Mouse (Mus musculus) hindlimb bud, embryonic 11.5 days (tissue): ENCODE measurements around the gene Pm20d2.

Experiments used
- DNase-seq: peaks from one replicate; pipeline ENCODE4 v3.0.0-alpha.2; 2012; ENCODE audit warnings: low read depth, low spot score; ENCODE audit errors: extremely low spot score

Gene Pm20d2

DNA sequence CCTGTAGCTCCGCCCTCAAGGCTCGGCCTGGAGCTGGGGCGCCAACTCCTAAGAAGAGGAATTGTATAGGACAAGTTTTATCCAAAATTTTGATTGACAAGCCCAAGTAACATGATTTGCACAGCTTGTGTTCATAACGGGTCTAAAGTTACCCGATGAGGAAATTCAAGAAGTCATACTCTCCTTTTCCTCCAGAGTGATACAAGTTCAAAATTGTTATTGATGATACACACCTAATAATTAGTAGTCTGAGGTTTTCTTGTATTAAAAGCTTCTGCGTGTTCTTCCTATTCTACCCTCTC is at the start of gene Pm20d2:
TSS of gene Pm20d2 (minus strand) at position 3 of the 302 bp plus-strand sequence.
- no peak for DNase-seq

DNA sequence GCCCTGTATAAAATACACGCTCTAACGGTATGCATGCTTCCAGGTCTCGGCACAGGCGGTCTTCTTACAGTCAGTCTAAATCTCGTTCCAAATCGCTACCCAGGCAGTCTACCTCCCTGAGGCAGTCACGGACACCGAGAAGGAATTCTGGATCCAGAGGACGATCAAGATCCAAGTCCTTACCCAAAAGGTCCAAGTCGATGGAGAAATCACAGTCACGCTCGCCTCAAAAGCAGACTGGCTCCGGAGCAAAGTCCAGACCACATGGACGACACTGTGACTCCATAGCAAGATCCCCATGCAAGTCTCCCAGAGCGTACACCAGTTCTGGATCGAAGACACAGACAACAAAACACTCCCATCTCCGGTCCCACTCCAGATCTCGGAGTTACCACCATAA is 41.3 kb upstream of the Pm20d2 start:
- DNase-seq = no peak

DNA sequence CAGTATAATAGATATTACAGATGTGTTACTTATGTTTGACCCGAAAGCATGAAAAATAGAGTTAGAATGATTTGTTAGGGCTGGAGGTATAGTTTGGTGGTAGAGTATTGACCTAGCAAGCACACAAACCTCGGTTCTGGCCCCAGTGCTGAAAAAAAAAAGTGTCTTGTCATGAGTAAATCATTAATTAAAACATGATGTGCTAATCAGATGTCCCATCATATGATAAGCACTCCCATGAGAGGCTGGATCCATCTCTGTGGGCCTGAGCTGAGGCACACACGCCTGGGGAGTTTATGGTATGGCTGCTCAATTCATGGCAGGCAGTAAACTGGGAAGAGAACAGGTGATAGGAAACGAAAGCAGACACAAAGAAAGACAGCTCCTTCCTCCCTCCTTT is 40.1 kb upstream of the Pm20d2 start:
- DNase-seq = no peak

DNA sequence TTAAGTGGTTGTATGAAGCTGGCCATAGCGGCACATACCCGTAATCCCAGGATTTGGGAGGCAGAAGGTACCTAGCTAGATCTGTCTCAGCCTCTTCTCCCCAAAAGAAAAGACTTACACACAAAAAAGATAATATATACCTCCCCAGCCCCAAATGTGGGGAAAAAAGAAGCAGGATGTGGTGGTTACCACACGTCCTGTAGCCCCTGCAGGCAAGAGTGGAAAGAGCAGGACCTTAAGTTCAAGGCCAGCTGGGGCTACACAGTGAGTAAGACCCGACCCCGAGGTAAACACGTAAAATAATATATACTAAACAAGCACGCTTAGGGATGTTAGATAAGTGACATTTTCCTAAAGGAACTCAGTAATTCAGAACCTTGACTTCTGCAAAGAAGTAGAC is 37.6 kb upstream of the Pm20d2 start:
- DNase-seq = no peak

DNA sequence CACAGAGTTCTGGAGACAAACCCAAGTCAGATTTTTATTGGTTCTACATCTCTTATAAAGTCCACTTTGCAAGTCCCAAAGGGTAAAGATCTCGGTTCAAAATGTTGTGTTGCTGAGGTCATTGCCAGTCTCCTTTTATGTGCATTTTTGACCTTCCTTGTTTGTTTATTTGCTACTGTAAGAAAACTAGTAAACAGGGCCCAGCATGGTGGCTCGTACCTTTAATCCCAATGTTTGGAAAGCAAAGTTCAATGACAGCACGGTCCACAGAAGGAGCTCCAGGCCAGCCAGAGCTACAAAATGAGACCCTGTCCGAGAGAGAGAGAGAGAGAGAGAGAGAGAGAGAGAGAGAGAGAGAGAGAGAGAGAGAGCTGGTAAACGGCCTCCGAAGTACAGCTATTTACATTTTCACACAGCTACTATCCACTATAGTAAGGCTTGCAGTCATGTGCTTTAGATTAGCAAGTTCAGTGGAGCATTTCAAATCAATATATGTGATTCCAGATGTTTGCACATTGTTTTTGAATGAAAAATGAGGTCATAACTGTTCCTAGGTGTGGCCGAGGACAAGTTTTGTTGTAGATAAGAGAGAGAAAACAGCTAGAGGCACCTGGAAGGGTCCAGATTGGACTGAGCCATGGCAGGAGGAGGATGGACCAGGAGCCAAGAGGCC is 34.6 kb upstream of the Pm20d2 start:
- DNase-seq = no peak

DNA sequence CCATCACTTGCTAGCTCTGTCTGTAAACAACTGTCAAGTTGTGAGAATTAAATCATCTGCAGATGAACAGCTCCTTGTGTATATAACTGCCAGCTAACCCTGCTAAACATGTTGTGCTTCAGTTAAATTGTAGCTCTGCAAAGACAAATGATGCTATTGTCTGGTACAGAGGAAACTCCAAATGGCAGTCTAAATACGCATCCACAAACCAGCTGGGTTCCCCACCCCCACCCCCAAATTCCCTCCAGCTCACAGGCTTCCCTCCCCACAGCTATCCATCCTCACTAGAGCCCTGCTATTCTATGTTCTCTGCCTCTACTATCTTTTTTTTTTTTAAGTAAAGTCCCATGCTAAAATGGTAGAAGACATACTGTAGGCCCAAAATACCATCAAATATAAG is 32.3 kb upstream of the Pm20d2 start:
- DNase-seq = no peak

DNA sequence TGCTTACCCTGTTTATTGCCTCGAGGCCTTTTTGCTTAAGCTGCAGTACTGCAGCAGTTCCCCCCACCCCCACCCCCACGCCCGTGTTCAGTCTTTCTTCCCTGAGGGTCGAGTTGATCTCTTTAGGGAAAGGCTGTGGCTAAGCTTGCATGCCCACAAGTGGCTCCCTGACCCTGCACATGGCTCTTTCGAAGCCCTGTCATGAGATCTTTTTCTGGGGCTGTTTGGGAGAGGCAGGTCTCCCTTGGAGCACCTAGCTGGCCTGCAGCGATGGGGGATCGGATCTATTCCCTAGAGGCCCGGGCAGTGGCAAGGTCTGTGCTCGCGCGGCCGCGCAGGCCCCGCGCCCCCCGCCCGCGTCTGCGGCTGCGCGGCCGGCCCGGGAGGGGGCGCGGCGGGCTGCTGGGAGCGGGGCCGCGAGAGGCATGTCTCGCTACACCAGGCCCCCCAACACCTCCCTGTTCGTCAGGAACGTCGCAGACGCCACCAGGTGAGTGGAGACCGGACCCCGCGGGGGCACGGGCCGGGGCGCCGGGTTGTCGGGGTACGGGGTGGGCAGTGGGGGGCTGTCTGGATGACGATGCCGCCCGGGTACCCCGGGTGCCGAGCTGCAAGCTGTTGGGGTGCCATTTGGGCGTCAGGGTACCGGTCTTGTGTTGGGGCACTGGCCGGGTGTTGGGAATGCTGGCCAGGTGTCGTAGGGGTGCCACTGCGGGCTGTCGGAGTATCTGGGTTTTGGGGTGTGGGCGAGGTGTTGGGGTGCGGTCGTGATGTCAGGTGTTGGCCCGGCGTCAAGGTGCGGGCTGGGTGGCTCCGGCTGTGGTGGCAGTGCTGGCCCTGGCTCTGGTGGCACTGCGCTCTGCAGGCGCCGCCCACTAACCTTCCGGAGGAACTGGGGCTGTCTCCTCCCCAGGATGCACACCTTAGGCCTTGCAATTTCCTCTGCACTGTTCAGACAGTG is 19.6 kb upstream of the Pm20d2 start, which contains the start of gene Srsf12:
TSS of gene Srsf12 (plus strand) at position 111 of the 961 bp plus-strand sequence.
- no peak for DNase-seq

DNA sequence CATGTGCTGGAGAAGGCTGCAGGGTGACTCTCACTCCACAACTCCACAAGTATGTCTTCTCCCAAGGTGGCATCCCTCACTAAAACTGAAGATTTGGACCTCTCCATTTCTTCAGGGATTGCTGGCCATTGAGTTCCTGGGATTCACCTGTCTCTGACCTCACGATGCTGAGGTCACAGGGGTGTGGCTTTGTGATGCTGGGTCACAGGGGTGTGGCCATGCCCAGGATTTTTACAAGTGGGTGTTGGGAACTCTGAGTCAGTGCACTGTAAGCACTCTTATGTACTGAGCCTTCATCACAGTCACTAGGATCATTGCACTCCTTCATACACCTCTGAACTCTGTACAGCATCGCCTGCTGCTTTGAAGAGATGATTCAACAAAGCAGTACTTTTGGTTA is 18.0 kb upstream of the Pm20d2 start:
- no peak for DNase-seq

DNA sequence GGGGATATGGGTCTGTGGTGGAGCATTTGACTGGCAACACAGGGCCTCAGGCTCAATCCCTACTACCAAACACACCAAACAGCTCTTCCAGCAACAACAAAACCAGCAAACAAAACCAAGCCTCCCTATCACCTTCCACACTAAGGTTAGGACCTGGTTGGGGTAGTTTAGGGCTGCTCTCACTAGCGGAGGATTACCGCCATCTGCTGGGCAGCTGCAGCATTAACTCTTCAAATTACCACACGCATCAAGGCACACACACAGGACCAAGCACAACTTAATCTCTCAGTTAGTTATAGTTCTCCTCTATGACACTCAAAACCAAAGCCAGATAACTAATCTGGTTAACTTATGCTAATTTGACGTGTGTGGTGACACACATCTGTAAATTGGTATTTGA is 15.1 kb upstream of the Pm20d2 start:
- DNase-seq = no peak

DNA sequence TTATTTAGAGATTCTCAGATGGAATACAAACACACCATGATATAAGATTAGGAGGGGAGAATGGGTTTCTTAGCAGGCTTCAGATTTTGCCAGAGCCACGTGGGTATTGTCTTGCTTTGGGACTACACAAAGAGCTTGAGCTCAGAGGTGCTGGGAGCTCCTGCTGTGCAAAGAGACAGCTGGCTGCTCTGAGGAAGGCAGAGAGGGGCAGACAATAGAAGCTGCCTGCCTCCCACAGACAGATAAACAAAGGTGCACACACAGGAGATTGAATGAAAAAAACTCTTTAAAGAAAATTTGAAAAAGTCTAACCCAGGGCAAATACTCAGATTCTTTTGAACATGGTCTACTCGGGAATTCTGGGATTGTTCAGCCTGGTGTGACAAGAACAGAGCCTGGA is 8.6 kb upstream of the Pm20d2 start:
- no peak for DNase-seq

DNA sequence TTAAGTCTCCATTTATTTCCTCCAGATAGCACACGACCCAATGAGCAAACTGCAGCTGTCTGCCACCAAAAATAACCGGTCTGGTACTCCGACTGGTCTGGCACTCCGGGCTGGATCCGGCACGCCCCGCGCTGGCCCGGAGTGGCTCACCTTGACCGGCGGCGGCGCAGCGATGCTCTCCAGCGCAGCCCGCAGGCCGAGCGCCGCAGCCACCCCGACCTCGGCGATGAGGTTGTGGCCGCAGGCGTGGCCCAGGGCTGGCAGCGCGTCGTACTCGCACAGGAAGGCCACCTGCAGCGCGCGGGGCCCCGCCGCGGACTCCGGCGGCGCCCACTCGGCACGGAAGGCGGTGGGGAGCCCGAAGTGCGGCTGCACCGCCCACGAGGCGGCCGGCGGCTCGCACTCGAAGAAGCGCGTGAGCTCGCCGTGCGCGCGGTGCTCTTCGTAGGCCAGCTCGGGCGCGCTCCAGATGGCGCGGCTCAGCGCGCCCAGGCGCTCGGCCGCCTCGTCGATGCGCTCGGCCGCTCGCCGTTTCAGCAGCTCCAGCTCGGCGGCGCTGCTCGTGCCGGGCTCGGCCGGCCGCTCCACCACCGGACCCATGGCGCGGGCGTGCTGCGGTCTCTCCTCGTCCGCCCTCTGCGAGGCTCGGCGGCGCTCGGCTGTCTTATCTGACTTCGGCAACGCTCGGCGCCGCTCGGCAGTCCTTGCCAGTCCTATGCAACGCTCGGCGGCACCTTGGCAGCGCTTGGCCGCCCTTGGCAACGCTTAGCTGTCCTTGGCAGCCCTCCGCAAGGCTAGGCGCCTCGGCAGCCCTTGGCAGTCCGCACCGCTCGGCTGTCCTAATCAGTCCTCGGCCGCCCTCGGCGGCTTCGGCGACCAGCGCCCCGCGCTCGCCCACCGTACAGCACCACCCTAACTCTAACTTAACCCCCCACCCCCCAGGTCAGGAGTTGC is 479 bp downstream of the Pm20d2 start:
- DNase-seq = no peak

DNA sequence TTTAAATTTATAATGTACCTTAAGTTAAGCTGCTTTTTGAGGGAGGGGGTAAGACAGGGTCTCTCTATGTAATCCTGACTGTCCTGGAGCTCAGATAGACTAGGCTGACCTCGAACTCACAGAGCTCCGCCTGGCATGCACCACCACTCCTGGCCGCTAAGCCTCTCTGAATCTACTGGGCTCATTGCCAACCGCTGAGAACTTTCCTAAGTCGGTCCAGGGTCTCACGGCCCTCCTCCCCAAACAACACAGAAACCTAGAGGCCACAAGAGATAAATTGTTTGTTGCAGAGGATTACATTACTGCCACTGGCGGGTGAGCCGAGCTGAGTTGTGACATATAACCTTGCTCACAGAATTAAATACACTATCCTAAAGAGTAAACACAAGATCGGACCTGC is 1.4 kb downstream of the Pm20d2 start:
- DNase-seq = no peak

DNA sequence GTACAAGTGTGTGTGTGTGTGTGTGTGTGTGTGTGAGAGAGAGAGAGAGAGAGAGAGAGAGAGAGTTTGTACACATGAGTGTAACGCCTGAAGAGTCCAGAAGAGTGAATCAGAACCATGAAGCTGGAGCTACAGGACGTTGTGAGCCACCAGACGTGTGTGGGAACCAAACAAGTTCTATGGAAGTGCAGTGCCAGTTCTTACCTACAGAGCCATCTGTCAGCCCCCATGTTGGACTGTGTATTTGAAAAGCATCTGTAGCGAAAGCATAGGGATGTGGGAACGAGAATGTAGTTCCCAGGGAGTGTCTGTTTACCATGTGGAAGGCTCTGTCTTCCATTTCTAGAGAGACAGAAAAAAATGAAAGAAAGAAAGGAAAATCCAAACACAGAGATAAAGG is 6.1 kb downstream of the Pm20d2 start:
- no peak for DNase-seq

DNA sequence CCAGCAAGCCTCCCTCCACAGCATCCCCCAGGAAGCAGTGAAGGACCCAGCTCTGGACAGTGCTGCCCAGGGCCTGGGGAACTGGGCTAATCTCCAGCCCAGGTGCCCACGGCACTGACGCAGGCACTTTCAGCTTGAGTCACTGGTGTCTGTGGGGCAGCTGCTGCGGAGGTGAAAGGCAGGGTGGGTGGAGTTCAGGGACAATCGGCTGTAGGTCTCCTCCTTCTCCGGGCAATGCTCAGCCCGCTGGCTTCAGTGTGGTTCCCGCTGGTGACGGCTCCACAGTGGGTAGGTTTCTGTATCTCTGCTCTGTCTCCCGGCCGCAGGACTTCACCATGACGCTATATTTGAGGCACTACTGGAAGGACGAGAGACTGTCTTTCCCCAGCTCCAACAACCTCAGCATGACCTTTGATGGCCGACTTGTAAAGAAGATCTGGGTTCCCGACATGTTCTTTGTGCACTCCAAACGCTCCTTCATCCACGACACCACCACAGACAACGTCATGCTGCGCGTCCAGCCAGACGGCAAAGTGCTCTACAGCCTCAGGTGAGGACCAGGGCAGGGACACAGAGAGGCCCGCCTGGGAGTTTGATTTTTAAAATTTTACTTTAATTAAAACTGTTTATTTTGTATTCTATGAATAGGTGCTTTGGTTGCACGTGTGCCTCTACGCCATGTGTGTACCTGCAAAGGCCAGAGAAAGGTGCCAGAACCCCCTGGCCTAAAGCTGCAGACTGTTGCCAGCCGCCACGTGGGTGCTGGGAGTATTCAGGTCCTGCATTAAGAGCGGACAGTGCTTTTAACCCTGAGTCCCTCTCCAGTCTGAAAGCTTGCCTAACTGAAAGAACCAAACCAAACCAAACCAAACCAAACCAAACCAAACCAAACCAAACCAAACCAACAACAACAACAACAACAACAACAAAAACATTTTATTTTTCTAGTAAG is 37.2 kb downstream of the Pm20d2 start:
- no peak for DNase-seq

DNA sequence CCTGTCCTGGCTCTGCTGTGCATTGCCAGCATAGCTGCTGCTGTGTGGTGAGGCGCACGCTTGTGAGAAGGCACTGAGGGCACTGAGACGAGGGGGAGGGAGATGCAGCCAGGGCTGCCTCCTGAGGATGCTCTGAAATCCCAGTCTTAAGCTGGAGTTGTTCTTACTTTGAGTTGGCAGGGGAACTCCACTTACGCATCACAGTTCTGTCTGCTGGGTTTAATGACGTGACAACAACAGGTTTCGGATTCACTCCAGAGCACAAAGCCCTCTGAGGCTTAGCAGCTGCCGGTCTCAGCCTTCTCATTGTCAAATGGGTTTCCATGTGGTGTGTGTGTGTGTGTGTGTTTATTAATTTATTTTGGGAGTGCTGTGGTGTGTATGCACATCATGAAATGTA is 40.4 kb downstream of the Pm20d2 start:
- no peak for DNase-seq

DNA sequence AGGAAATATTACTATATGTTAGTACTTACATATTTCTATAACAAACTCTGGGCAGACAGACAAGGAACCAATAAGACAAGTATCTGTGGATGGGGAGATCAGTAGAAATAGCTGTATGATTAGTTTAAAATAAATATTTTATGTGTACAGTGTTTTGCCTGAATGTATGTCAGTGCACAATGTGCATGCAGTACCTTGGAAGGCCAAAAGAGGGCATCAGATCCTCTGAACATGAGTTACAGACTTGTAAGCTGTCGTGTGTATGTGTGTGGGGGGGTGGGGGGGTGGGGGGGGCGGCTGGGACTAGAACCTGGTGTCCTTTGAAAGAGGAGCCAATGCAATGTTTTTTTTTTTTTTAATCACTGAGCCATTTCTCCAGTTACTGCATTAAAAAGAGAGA is 41.7 kb downstream of the Pm20d2 start:
- peak; percentile 20 for DNase-seq

DNA sequence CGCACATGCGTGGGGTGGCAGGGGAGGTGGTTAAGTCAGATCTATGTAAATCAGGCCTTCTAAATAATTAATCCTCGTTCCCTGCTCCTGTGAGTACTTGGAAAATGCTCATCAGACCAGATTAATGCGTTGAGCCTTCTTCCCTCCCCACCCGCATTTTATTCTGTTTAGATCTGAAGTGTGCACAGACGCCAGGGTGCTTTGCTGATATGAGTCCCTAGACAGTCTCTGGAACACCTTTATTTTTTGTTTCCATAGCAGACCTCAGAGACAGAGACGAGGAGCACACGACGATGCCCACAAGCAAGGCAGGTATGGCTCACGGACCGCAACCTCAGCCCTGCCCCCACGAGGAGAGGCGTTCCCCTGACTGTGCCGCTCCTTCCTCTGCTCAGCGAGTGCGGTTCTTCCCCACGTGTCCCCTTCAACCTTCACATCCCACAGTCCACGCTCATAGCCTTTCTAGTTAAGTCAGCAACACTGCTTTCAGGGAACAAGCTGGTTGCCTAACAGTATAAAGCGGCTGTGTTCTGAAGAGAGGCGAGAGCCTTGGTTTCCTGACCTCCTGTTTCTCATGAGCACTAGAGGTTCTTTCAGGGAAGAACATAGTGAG is 42.8 kb downstream of the Pm20d2 start:
- no peak for DNase-seq

DNA sequence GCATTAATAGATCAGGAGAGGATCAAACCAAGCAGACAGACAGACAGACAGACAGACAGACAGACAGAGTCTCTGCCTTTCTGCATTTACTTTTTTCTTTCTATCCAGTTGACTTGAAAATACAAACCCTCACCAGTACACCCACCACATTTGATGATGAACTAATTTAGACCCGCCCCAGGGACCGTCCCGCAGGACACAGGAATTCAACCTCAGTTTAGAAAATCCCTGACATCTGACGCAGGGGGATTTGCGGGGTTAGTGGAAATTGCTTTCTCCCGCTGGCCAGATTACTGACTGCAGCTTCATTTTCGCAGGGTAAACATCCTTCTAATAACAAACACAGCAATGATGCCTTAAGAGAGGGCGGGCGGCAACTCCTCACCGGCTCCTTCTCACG is 57.3 kb downstream of the Pm20d2 start, which contains the start of gene Gabrr1:
TSS of gene Gabrr1 (plus strand) at position 301 of the 400 bp plus-strand sequence.
- DNase-seq = no peak

DNA sequence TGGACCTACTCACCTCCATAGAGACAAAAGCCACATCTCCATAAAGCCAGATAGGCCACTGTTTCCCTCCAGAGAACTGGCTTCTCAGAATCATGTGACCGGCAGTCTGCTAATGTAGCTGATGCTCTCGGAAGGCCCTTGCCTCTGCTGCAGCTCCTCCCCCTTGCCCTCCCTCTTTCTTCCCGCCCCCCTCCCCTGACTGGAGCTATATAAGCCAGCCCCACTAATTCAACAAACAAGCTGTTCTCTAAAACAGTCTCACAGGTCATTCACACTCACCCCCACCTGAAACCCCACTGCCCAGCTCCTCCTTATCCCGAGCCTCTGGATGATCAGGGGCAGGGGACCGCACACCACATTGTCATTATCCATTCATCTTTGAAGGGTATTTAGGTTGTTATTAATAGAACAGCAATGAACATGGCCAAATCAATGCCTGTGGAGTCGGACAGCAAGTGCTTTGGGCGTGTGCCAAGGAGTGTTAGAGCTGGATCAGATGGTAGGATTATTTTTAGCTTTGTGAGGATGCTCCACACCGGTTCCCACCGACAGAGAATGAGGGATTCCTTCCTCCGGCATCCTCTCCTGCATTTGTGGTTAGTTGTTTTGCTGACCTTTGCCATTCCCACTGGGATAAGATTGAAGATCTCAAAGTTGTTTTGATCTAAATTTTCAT is 64.0 kb downstream of the Pm20d2 start:
- DNase-seq = no peak
